Mouse (Mus musculus) E14TG2a.4 (cell line): Measurements from ENCODE around the gene Gm10142.
"Not testable (repeated sequence)": the region's sequence is repeated elsewhere in the genome, so short reads cannot be mapped to it uniquely, and the experiment has no call there.

Source experiments
- CTCF ChIP-seq: conservative IDR thresholded peaks from 2 replicates; pipeline ENCODE4 v1.5.1; 2014; ENCODE audit warnings: low read length
- NANOG ChIP-seq: IDR thresholded peaks from 2 replicates; pipeline ENCODE4 v1.6.1; 2014; ENCODE audit warnings: borderline replicate concordance, low read length, mixed read lengths
- POU5F1 ChIP-seq: IDR thresholded peaks from 2 replicates; pipeline ENCODE4 v1.6.1; 2014; ENCODE audit warnings: low read length, borderline replicate concordance

GRCm38 (mm10) chr10:77759582-77759981 lies 44.0 kb downstream of the Gm10142 start, which contains the start of gene Gm3233:
- TF ChIP-seq CTCF, NANOG, POU5F1: not testable (repeated sequence)
